Mouse (Mus musculus) CH12.LX (cell line): Measurements from ENCODE around the gene Sucnr1. TPM values are rescaled to one million over a fixed set of nuclear protein-coding genes. Genes with fewer than 3 reads are reported as not detected.

ENCODE experiments used
- DNase-seq: peaks from one replicate; pipeline ENCODE4 v3.0.0-alpha.2; 2013; ENCODE audit errors: extremely low read depth
- H3K27ac ChIP-seq: 2 replicates; pipeline ENCODE4 v1.5.1; 2012; ENCODE audit warnings: low read depth, mild to moderate bottlenecking, control low read depth, moderate library complexity; ENCODE audit not compliant: insufficient read depth
- H3K27me3 ChIP-seq: replicated peaks from 2 replicates; pipeline ENCODE3; 2012; ENCODE audit warnings: inconsistent platforms
- H3K36me3 ChIP-seq, 2 experiments: replicated peaks in 1 of 2; 2 replicates each; pipeline versions ENCODE3 to v1.6.1; 2012; ENCODE audit warnings: inconsistent platforms in 1 of 2, low read length in 1 of 2, mild to moderate bottlenecking in 1 of 2, mixed read lengths in 1 of 2, moderate library complexity in 1 of 2; ENCODE audit not compliant: control insufficient read depth in 1 of 2, insufficient read depth in 1 of 2
- H3K4me1 ChIP-seq, 2 experiments: 2 replicates each; pipeline ENCODE4 v1.6.1; 2012; ENCODE audit warnings: inconsistent platforms in 1 of 2, moderate library complexity in 1 of 2; ENCODE audit not compliant: insufficient read depth in 2 of 2, control insufficient read depth in 1 of 2
- H3K4me2 ChIP-seq: 2 replicates; pipeline ENCODE4 v1.6.1; 2012; ENCODE audit warnings: low read depth, mild to moderate bottlenecking, control low read depth; ENCODE audit not compliant: poor library complexity, insufficient read depth, severe bottlenecking
- H3K4me3 ChIP-seq, 3 experiments: fragments of 150-350 bp in 1 of 3; sonication (generic) in 1 of 3; replicated peaks in 1 of 3; 2 replicates each; pipeline versions ENCODE3 to v1.5.1; 2011 to 2012; ENCODE audit warnings: low read depth in 2 of 3, low read length in 2 of 3, mild to moderate bottlenecking in 2 of 3, moderate library complexity in 2 of 3, control low read depth in 1 of 3, improper control_type of control experiment in 1 of 3, inconsistent platforms in 1 of 3, mixed read lengths in 1 of 3; ENCODE audit not compliant: poor library complexity in 1 of 3
- H3K79me2 ChIP-seq: replicated peaks from 2 replicates; pipeline ENCODE4 v1.6.1; 2012; ENCODE audit warnings: mild to moderate bottlenecking, moderate library complexity; ENCODE audit not compliant: control insufficient read depth, poor library complexity, insufficient read depth, severe bottlenecking; ENCODE audit errors: extremely low read depth
- H3K9ac ChIP-seq: 2 replicates; pipeline ENCODE4 v1.6.1; 2012; ENCODE audit warnings: low read depth, mild to moderate bottlenecking, control low read depth, moderate library complexity; ENCODE audit not compliant: insufficient read depth
- H3K9me3 ChIP-seq: replicated peaks from 2 replicates; pipeline ENCODE3; 2012; ENCODE audit warnings: low read length, inconsistent platforms, mixed read lengths
- CHD1 ChIP-seq: IDR thresholded peaks from 2 replicates; pipeline ENCODE4 v1.6.1; 2012; ENCODE audit warnings: low read depth, low read length, improper control_type of control experiment, inconsistent platforms
- CHD2 ChIP-seq: IDR thresholded peaks from 2 replicates; pipeline ENCODE4 v1.6.1; 2011; ENCODE audit warnings: low read length, improper control_type of control experiment
- E2F4 ChIP-seq: IDR thresholded peaks from 2 replicates; pipeline ENCODE4 v1.6.1; 2011; ENCODE audit warnings: low read depth, low read length, improper control_type of control experiment; ENCODE audit not compliant: insufficient replicate concordance
- HCFC1 ChIP-seq: IDR thresholded peaks from 2 replicates; pipeline ENCODE4 v1.6.1; 2012; ENCODE audit warnings: low read depth, mild to moderate bottlenecking, inconsistent platforms, low read length, improper control_type of control experiment
- IRF4 ChIP-seq: IDR thresholded peaks from 2 replicates; pipeline ENCODE4 v1.6.1; 2014; ENCODE audit warnings: low read depth, mild to moderate bottlenecking, inconsistent platforms, low read length, improper control_type of control experiment
- JUN ChIP-seq: IDR thresholded peaks from 2 replicates; pipeline ENCODE4 v1.6.1; 2011; ENCODE audit warnings: low read depth, mild to moderate bottlenecking, low read length, improper control_type of control experiment, moderate library complexity; ENCODE audit not compliant: insufficient read depth
- KAT2A ChIP-seq: IDR thresholded peaks from 2 replicates; pipeline ENCODE4 v1.6.1; 2012; ENCODE audit warnings: low read length, improper control_type of control experiment, inconsistent platforms; ENCODE audit not compliant: insufficient replicate concordance
- MAFK ChIP-seq: IDR thresholded peaks from 2 replicates; pipeline ENCODE4 v1.6.1; 2011; ENCODE audit warnings: low read length, improper control_type of control experiment; ENCODE audit not compliant: insufficient replicate concordance
- MAZ ChIP-seq: IDR thresholded peaks from 2 replicates; pipeline ENCODE4 v1.6.1; 2012; ENCODE audit warnings: low read depth, mild to moderate bottlenecking, inconsistent platforms, low read length, improper control_type of control experiment, moderate library complexity
- MEF2A ChIP-seq: IDR thresholded peaks from 2 replicates; pipeline ENCODE4 v1.6.1; 2014; ENCODE audit warnings: low read depth, mild to moderate bottlenecking, inconsistent platforms, low read length, improper control_type of control experiment, borderline replicate concordance
- MYC ChIP-seq: IDR thresholded peaks from 2 replicates; pipeline ENCODE4 v1.6.1; 2011; ENCODE audit warnings: low read depth, mild to moderate bottlenecking, improper control_type of control experiment, low read length
- NELFE ChIP-seq: IDR thresholded peaks from 2 replicates; pipeline ENCODE4 v1.6.1; 2011; ENCODE audit warnings: low read depth, low read length, improper control_type of control experiment
- PAX5 ChIP-seq: IDR thresholded peaks from 2 replicates; pipeline ENCODE4 v1.6.1; 2012; ENCODE audit warnings: low read length, inconsistent platforms, mixed read lengths
- SIN3A ChIP-seq: IDR thresholded peaks from 2 replicates; pipeline ENCODE4 v1.6.1; 2012; ENCODE audit warnings: low read length, improper control_type of control experiment, inconsistent platforms
- SMC3 ChIP-seq: IDR thresholded peaks from 2 replicates; pipeline ENCODE4 v1.6.1; 2011; ENCODE audit warnings: low read depth, low read length, improper control_type of control experiment
- TBP ChIP-seq: conservative IDR thresholded peaks from 2 replicates; pipeline ENCODE4 v1.6.1; 2011; ENCODE audit warnings: low read depth, low read length, improper control_type of control experiment
- UBTF ChIP-seq: IDR thresholded peaks from 2 replicates; pipeline ENCODE4 v1.6.1; 2012; ENCODE audit warnings: low read depth, mild to moderate bottlenecking, inconsistent platforms, low read length, improper control_type of control experiment, moderate library complexity
- USF2 ChIP-seq: conservative IDR thresholded peaks from 2 replicates; pipeline ENCODE4 v1.6.1; 2011; ENCODE audit warnings: low read depth, low read length, improper control_type of control experiment
- ZC3H11A ChIP-seq: IDR thresholded peaks from 2 replicates; pipeline ENCODE4 v1.6.1; 2012; ENCODE audit warnings: low read depth, mild to moderate bottlenecking, inconsistent platforms, low read length, improper control_type of control experiment
- ZKSCAN1 ChIP-seq: IDR thresholded peaks from 2 replicates; pipeline ENCODE4 v1.6.1; 2012; ENCODE audit warnings: low read depth, inconsistent platforms, low read length, improper control_type of control experiment, borderline replicate concordance
- ZMIZ1 ChIP-seq: IDR thresholded peaks from 2 replicates; pipeline ENCODE4 v1.6.1; 2012; ENCODE audit warnings: low read depth, mild to moderate bottlenecking, inconsistent platforms, low read length, improper control_type of control experiment
- dilution Hi-C: fragments of 300-500 bp; cut with MboI; formaldehyde crosslinking; loops from 2 replicates; pipeline ENCODE4 v1.14.3; 2020; ENCODE audit warnings: low sequenced_read_pairs; ENCODE audit not compliant: extremely low pct_unique_long_range_greater_than_20kb, extremely low pct_ligation_motif_present
- in situ Hi-C: fragments of 300-500 bp; cut with MboI; formaldehyde crosslinking; loops from 3 replicates; pipeline ENCODE4 v1.14.3; 2019; ENCODE audit warnings: low sequenced_read_pairs, low pct_ligation_motif_present, low pct_unique_long_range_greater_than_20kb, mixed read lengths
- polyA plus RNA-seq: library from polyadenylated mRNA; unstranded; fragments of >175 nt; gene quantifications from 2 replicates; pipeline ENCODE4 v1.2.1, GENCODE M21; 2012; ENCODE audit warnings: low read depth; ENCODE audit not compliant: insufficient read length
- total RNA-seq, 2 experiments: library from RNA; depleted of rRNA; stranded (reverse); fragments of 300-350 nt in 1 of 2; fragments of >200 nt in 1 of 2; gene quantifications; 2 replicates each; pipeline ENCODE4 v1.2.3; 2012 to 2014

Sucnr1 gene
- total and polyA plus RNA-seq, 3 experiments: not detected

DNA sequence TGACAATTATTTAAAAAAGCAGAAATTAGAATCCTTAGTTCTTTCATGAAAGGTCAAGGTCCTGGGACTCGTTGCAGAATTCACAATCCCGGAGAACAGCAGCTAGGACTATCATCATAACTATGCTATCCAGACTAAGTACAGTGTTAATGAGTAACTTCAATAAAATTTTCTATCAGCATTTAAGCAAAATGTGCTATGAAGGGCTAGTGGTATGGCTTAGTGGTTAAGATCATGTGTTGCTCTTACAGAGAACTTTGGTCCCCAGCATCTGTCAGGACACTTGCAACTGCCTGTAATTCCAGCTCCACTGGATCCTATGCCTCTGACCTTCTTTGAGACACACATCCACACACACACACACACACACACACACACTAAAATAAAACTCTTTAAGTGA lies 15.8 kb downstream of the Sucnr1 start:
- H3K4me2 ChIP-seq: no peak overlapping the region

DNA sequence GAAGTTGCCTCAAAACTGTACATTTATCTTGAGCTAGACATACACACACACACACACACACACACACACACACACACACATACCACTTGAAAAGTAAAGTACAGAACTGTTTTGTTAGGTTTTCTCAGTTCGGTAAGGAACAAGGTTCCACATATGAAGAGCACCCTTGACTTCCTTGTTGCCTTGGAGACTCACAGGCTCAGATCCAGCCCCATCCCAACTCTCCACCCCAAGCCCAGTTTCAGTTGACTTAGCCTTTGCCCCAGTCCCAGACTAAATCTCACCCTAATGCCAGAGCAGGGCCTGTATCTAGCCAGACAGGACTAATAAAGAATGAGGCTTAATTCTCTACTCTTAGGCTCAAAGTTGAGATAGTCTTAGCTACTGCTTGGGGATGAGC lies 16.9 kb downstream of the Sucnr1 start:
- H3K9ac ChIP-seq: no peak overlapping the region
- H3K79me2 ChIP-seq: no peaks in the 10 kb centered on the region
- no peaks in the 10 kb centered on the region for H3K36me3 ChIP-seq
- no peaks in the 10 kb centered on the region for H3K9me3 ChIP-seq
- no peak overlapping the region for H3K4me2 ChIP-seq
- no peaks in the 10 kb centered on the region for H3K4me1 ChIP-seq
- TF ChIP-seq SIN3A (no peak), MAZ (no peak), IRF4 (no peak), JUN (no peak), UBTF (no peak), ZKSCAN1 (no peak), KAT2A (no peak), NELFE (no peak), CHD2 (no peak), E2F4 (no peak), USF2 (no peak), MAFK (no peak), ZC3H11A (no peak), MYC (no peak), SMC3 (no peak)
- dilution Hi-C loops (no loop called here), in situ Hi-C loops (no loop called here)
- H3K27ac ChIP-seq: no peak overlapping the region
- H3K27me3 ChIP-seq: no peaks in the 10 kb centered on the region
- no peak for DNase-seq
- H3K4me3 ChIP-seq: no peak overlapping the region

More for the DNA sequence above, 15.8 kb downstream of the Sucnr1 start:
- no peaks in the 10 kb centered on the region for H3K4me1 ChIP-seq
- in situ Hi-C loops: no loop called here
- H3K9ac ChIP-seq: no peak overlapping the region
- dilution Hi-C loops: no loop called here
- H3K4me3 ChIP-seq: no peak overlapping the region
- TF ChIP-seq TBP (no peak), ZMIZ1 (no peak), PAX5 (no peak), CHD1 (no peak), MEF2A (no peak), HCFC1 (no peak), KAT2A (no peak), USF2 (no peak), ZKSCAN1 (no peak)
- TF ChIP-seq, all 38 proteins: peak for 0
- Histone ChIP-seq H3K79me2 (no peaks in the 10 kb centered on the region), H3K27me3 (no peaks in the 10 kb centered on the region), H3K27ac (no peak overlapping the region), H3K36me3 (no peaks in the 10 kb centered on the region), H3K9me3 (no peaks in the 10 kb centered on the region)
- no peak for DNase-seq
